Mouse (Mus musculus) liver, embryonic 14.5 days (tissue): ENCODE data around the gene Poc5. TPM values are rescaled to one million over a fixed set of nuclear protein-coding genes. Genes with fewer than 3 reads are reported as not detected.

Experiments used
- ATAC-seq: fragments of 200-750 bp; cut with Nextera tagmentation; 2 replicates; pipeline ENCODE4 v1.8.0; 2017; ENCODE audit warnings: moderate number of reproducible peaks, mild to moderate bottlenecking, moderate library complexity; ENCODE audit not compliant: insufficient read depth
- DNase-seq, 3 experiments: peaks; one replicate each; pipeline ENCODE4 v3.0.0-alpha.2; 2012 to 2013; ENCODE audit warnings: low read depth in 3 of 3, low spot score in 3 of 3
- H3K27ac ChIP-seq: fragments of 300-500 bp; sonication (generic); 2 replicates; pipeline ENCODE4 v1.5.1; 2014; ENCODE audit warnings: moderate library complexity, mild to moderate bottlenecking, control low read depth, inconsistent platforms
- H3K27me3 ChIP-seq: fragments of 300-500 bp; sonication (generic); 2 replicates; pipeline ENCODE4 v1.6.1; 2014; ENCODE audit warnings: mild to moderate bottlenecking, low read length, moderate library complexity; ENCODE audit not compliant: control insufficient read depth, insufficient read depth
- H3K36me3 ChIP-seq: fragments of 300-500 bp; sonication (generic); replicated peaks from 2 replicates; pipeline ENCODE4 v1.6.1; 2014; ENCODE audit warnings: low read depth; ENCODE audit not compliant: control insufficient read depth, insufficient read depth
- H3K4me1 ChIP-seq, 2 experiments: fragments of 200-500 bp in 1 of 2; fragments of 300-500 bp in 1 of 2; sonication (generic) in 1 of 2; replicated peaks; 2 replicates each; pipeline ENCODE4 v1.6.1; 2012 to 2014; ENCODE audit warnings: antibody characterized with exemption in 1 of 2, inconsistent platforms in 1 of 2, low read length in 1 of 2; ENCODE audit not compliant: control insufficient read depth in 2 of 2, insufficient read depth in 2 of 2
- H3K4me2 ChIP-seq: fragments of 300-500 bp; sonication (generic); 2 replicates; pipeline ENCODE4 v1.6.1; 2014; ENCODE audit warnings: low read depth, mild to moderate bottlenecking, control low read depth, moderate library complexity
- H3K4me3 ChIP-seq, 2 experiments: fragments of 200-500 bp in 1 of 2; fragments of 300-500 bp in 1 of 2; sonication (generic) in 1 of 2; 2 replicates each; pipeline ENCODE4 v1.5.1; 2012 to 2014; ENCODE audit warnings: low read depth in 2 of 2, low read length in 2 of 2, mild to moderate bottlenecking in 2 of 2, control low read depth in 1 of 2, inconsistent platforms in 1 of 2, moderate library complexity in 1 of 2; ENCODE audit not compliant: insufficient read depth in 1 of 2
- H3K9ac ChIP-seq: fragments of 300-500 bp; sonication (generic); replicated peaks from 2 replicates; pipeline ENCODE4 v1.6.1; 2014; ENCODE audit warnings: mild to moderate bottlenecking, control low read depth, moderate library complexity
- H3K9me3 ChIP-seq: fragments of 300-500 bp; sonication (generic); 2 replicates; pipeline ENCODE4 v1.6.1; 2016; ENCODE audit warnings: low read length, mixed read lengths; ENCODE audit not compliant: control insufficient read depth
- CTCF ChIP-seq: IDR thresholded peaks from 2 replicates; pipeline ENCODE4 v1.5.1; 2016; ENCODE audit warnings: antibody characterized with exemption, low read depth, control low read depth
- EP300 ChIP-seq: IDR thresholded peaks from 2 replicates; pipeline ENCODE4 v1.6.1; 2016; ENCODE audit warnings: antibody characterized with exemption, low read depth
- WGBS: fragments of 180-500 bp; shearing (Covaris S2); extraction: QIAGEN DNeasy Blood & Tissue Kit; methylation state at CpG from one replicate; pipeline ENCODE4 v1.1.7; 2014; ENCODE audit not compliant: insufficient replicate concordance; 5-methylcytosine and 5-hydroxymethylcytosine counted together
- polyA plus RNA-seq, 2 experiments: library from polyadenylated mRNA; depleted of rRNA in 1 of 2; stranded (reverse) in 1 of 2; unstranded in 1 of 2; fragments of >200 nt; fragmentation: Nextera tagmentation in 1 of 2; extraction: Ambion mirVana in 1 of 2; gene quantifications; 2 replicates each; pipeline versions ENCODE4 v1.2.1 to v1.2.3; 2012 to 2014

The Poc5 gene
- polyA plus RNA-seq, 2 experiments = 4.0 to 5.4 TPM

GRCm38 (mm10) chr13:96351264-96351663, 36.8 kb upstream of the Poc5 start:
- Histone ChIP-seq H3K9me3 (no peaks in the 10 kb centered on the region), H3K36me3 (no peaks in the 10 kb centered on the region), H3K4me1 (no peaks in the 10 kb centered on the region), H3K4me2 (no peak overlapping the region), H3K4me3 (no peak overlapping the region), H3K9ac (no peak overlapping the region), H3K27ac (no peak overlapping the region), H3K27me3 (no peaks in the 10 kb centered on the region)
- no peak for ATAC-seq
- no peak for DNase-seq
- TF ChIP-seq EP300 (no peak), CTCF (no peak)
- whole genome bisulfite sequencing = 64% methylated on average over 12 of the region's 12 CpGs

GRCm38 (mm10) chr13:96375519-96375918, 12.6 kb upstream of the Poc5 start:
- ATAC-seq (no peak), DNase-seq (no peak)
- H3K27ac ChIP-seq = no peak overlapping the region
- no peak overlapping the region for H3K4me3 ChIP-seq
- no peak overlapping the region for H3K4me2 ChIP-seq
- H3K36me3 ChIP-seq = no peaks in the 10 kb centered on the region
- no peaks in the 10 kb centered on the region for H3K4me1 ChIP-seq
- 0% methylated on average over 2 of the region's 2 CpGs for WGBS
- H3K9me3 ChIP-seq = no peaks in the 10 kb centered on the region
- no peaks in the 10 kb centered on the region; the same call in 1 of the 2 replicates for H3K27me3 ChIP-seq
- no peak overlapping the region for H3K9ac ChIP-seq
- no peak for TF ChIP-seq CTCF
- no peak for TF ChIP-seq EP300

GRCm38 (mm10) chr13:96376871-96377270, 11.2 kb upstream of the Poc5 start:
- ATAC-seq = no peak
- H3K27me3 ChIP-seq = no peaks in the 10 kb centered on the region; the same call in 1 of the 2 replicates
- WGBS = 83% methylated on average over 18 of the region's 18 CpGs
- no peak for DNase-seq
- no peak overlapping the region for H3K4me3 ChIP-seq
- H3K9ac ChIP-seq = no peak overlapping the region
- no peaks in the 10 kb centered on the region for H3K36me3 ChIP-seq
- H3K9me3 ChIP-seq = no peaks in the 10 kb centered on the region
- H3K4me1 ChIP-seq = no peaks in the 10 kb centered on the region
- no peak overlapping the region for H3K4me2 ChIP-seq
- no peak overlapping the region for H3K27ac ChIP-seq
- TF ChIP-seq CTCF (no peak), EP300 (no peak)

- no peak for ATAC-seq
- H3K9me3 ChIP-seq = no peaks in the 10 kb centered on the region
- no peaks in the 10 kb centered on the region; the same call in 1 of the 2 replicates for H3K27me3 ChIP-seq
- H3K36me3 ChIP-seq = no peaks in the 10 kb centered on the region
- H3K4me1 ChIP-seq = no peaks in the 10 kb centered on the region
- H3K4me3 ChIP-seq = no peak overlapping the region
- no peak overlapping the region for H3K27ac ChIP-seq
- no peak overlapping the region for H3K4me2 ChIP-seq
- TF ChIP-seq EP300 = no peak
- TF ChIP-seq CTCF = no peak
- H3K9ac ChIP-seq = no peak overlapping the region
- DNase-seq = no peak
- 21% methylated on average over 4 of the region's 4 CpGs for WGBS
These were observed 10.2 kb upstream of the Poc5 start for GRCm38 (mm10) chr13:96377883-96378282.

- peaks cover 28% of the 10 kb centered on the region for H3K36me3 ChIP-seq
- peak overlapping the region; percentile 73 for H3K9ac ChIP-seq
- peak overlapping the region; percentile 85 for H3K4me2 ChIP-seq
- H3K27ac ChIP-seq = no peak overlapping the region
- peak overlapping the region; percentile 79 to 93 for H3K4me3 ChIP-seq
- 23% methylated on average over 2 of the region's 2 CpGs for WGBS
- H3K27me3 ChIP-seq = no peaks in the 10 kb centered on the region
- ATAC-seq (no peak), DNase-seq (no peak)
- 0 out of 2 replicates have a peak, but pooled peaks have one; percentile 7 for TF ChIP-seq CTCF
- TF ChIP-seq EP300 = no peak
- no peaks in the 10 kb centered on the region for H3K9me3 ChIP-seq
- H3K4me1 ChIP-seq = peaks cover 4 to 7% of the 10 kb centered on the region in 2 experiments; a peak in 3 of 4 replicates
These were observed 1.2 kb downstream of the Poc5 start for GRCm38 (mm10) chr13:96389301-96389700.
